7 mouse cellular contexts compared by ENCODE assay signal in genomic region chr16:31546062-31546827, GRCm38 (mm10).
DNase-seq lines count a peak whose midpoint lies in the region; ATAC-seq and TF ChIP-seq lines count a peak whose summit lies in the region.

No protein-coding gene starts in this region.

- no peaks in the 10 kb centered on the region; the same call in 1 of the 2 replicates for H3K27me3 ChIP-seq in lung, postnatal 0 days (replicated peaks; ENCODE audit: insufficient read depth, low read length)
- H3K27me3 ChIP-seq in forebrain, embryonic 10.5 days (ENCODE audit: poor library complexity, severe bottlenecking): peaks cover 33% of the 10 kb centered on the region
- H3K27me3 ChIP-seq in limb, embryonic 15.5 days: peaks cover 4% of the 10 kb centered on the region; the same call in 1 of the 2 replicates

- no peak for TF ChIP-seq CTCF in lung, postnatal 0 days (IDR thresholded peaks at IDR 0.05)
- TF ChIP-seq CTCF in lung, adult 2 months (IDR thresholded peaks at IDR 0.05; ENCODE audit: insufficient read depth, low read length): no peak

- peak overlapping the region; percentile 18 for H3K4me2 ChIP-seq in lung, postnatal 0 days (replicated peaks; ENCODE audit: low read depth, low read length)
- peak overlapping the region; percentile 40 for H3K4me2 ChIP-seq in limb, embryonic 15.5 days

- no peaks in the 10 kb centered on the region for H3K36me3 ChIP-seq in lung, postnatal 0 days (ENCODE audit: insufficient read depth, low read length)
- H3K36me3 ChIP-seq in forebrain, embryonic 10.5 days (replicated peaks): no peaks in the 10 kb centered on the region
- H3K36me3 ChIP-seq in limb, embryonic 15.5 days: no peaks in the 10 kb centered on the region

- no peak overlapping the region for H3K9ac ChIP-seq in lung, postnatal 0 days (replicated peaks; ENCODE audit: low read depth)
- no peak overlapping the region for H3K9ac ChIP-seq in limb, embryonic 15.5 days

- no peak for TF ChIP-seq POLR2A in lung, adult 2 months (IDR thresholded peaks at IDR 0.05; ENCODE audit: borderline replicate concordance, extremely low read depth, low read depth, low read length)

- H3K4me1 ChIP-seq in lung, postnatal 0 days (ENCODE audit: insufficient read depth, low read depth, low read length): no peaks in the 10 kb centered on the region
- no peaks in the 10 kb centered on the region; the same call in 1 of the 2 replicates for H3K4me1 ChIP-seq in lung, adult 2 months (ENCODE audit: control insufficient read depth, insufficient read depth, low read length)
- H3K4me1 ChIP-seq in forebrain, embryonic 10.5 days: peaks cover 71% of the 10 kb centered on the region
- H3K4me1 ChIP-seq in limb, embryonic 15.5 days: peaks cover 40% of the 10 kb centered on the region

- TF ChIP-seq EP300 in lung, postnatal 0 days (IDR thresholded peaks at IDR 0.05): no peak

- ATAC-seq in lung, postnatal 0 days: no peak
- no peak for ATAC-seq in limb, embryonic 15.5 days (ENCODE audit: insufficient number of reproducible peaks, low FRiP score, low TSS enrichment, low read depth)
- ATAC-seq in megakaryocyte progenitor cell, adult 5-6 weeks (replicated peaks; ENCODE audit: poor library complexity): no peak

- H3K4me3 ChIP-seq in lung, postnatal 0 days (ENCODE audit: low read depth, low read length): no peak overlapping the region
- no peak overlapping the region for H3K4me3 ChIP-seq in lung, adult 2 months (replicated peaks; ENCODE audit: extremely low read depth, low read depth, low read length)
- peak overlapping the region; percentile 43 for H3K4me3 ChIP-seq in forebrain, embryonic 10.5 days
- H3K4me3 ChIP-seq in limb, embryonic 15.5 days: peak overlapping the region; percentile 19

- no peak overlapping the region for H3K27ac ChIP-seq in lung, postnatal 0 days (ENCODE audit: low read length)
- peak overlapping the region; percentile 92 for H3K27ac ChIP-seq in forebrain, embryonic 10.5 days
- H3K27ac ChIP-seq in limb, embryonic 15.5 days: peak overlapping the region; percentile 65

- no peaks in the 10 kb centered on the region for H3K9me3 ChIP-seq in lung, postnatal 0 days (ENCODE audit: low read length)
- H3K9me3 ChIP-seq in forebrain, embryonic 10.5 days: no peaks in the 10 kb centered on the region
- H3K9me3 ChIP-seq in limb, embryonic 15.5 days: no peaks in the 10 kb centered on the region

- peak; percentile 21 for DNase-seq in lung, postnatal 0 days (ENCODE audit: low spot score)
- no peak for DNase-seq in lung, adult 2 months
- peak; percentile 73 for DNase-seq in forebrain, embryonic 10.5 days (ENCODE audit: extremely low spot score, low spot score)
- DNase-seq in left cerebral cortex, adult 9 months (ENCODE audit: low spot score in 2 of 2): no peak
- no peak for DNase-seq in right cerebral cortex, postnatal 14 days

- 9% methylated on average over 18 of the region's 18 CpGs for WGBS in lung, postnatal 0 days
- 11% methylated on average over 18 of the region's 18 CpGs for WGBS in lung, adult 2 months
- WGBS in forebrain, embryonic 10.5 days: under 1% methylated on average over 18 of the region's 18 CpGs
- WGBS in limb, embryonic 15.5 days: 5% methylated on average over 18 of the region's 18 CpGs

Comparison
In these comparisons a context has a peak if more than half of its experiments do, and no peak if none do; other contexts are left out.
1. DNase-seq: peak in lung, postnatal 0 days (single experiment) and forebrain, embryonic 10.5 days (single experiment); none in lung, adult 2 months (single experiment), left cerebral cortex, adult 9 months (0 of 2) and right cerebral cortex, postnatal 14 days (single experiment).
2. H3K4me3 ChIP-seq: peak in forebrain, embryonic 10.5 days (single experiment) and limb, embryonic 15.5 days (single experiment); none in lung, postnatal 0 days (single experiment) and lung, adult 2 months (single experiment).